Mouse (Mus musculus) gastrocnemius, adult 2 months (tissue): ENCODE results near the gene Glis2. TPM values are rescaled to one million over a fixed set of nuclear protein-coding genes. Genes with fewer than 3 reads are reported as not detected.

Source experiments
- DNase-seq: peaks from one replicate; pipeline ENCODE4 v3.0.0; 2022
- H3K27ac ChIP-seq: fragments of 200-600 bp; 2 replicates; pipeline ENCODE4 v1.8.1; 2022; ENCODE audit warnings: mild to moderate bottlenecking
- H3K4me3 ChIP-seq: fragments of 200-600 bp; 2 replicates; pipeline ENCODE4 v1.8.1; 2022; ENCODE audit warnings: mild to moderate bottlenecking, moderate library complexity
- CTCF ChIP-seq: fragments of 200-600 bp; IDR thresholded peaks from 2 replicates; pipeline ENCODE4 v1.8.1; 2022; ENCODE audit warnings: antibody characterized with exemption, mild to moderate bottlenecking, moderate library complexity
- intact Hi-C: fragments of 180-260 bp; cut with DNase I; formaldehyde crosslinking; loops from one replicate; pipeline ENCODE4 v1.15.1; 2025
- total RNA-seq, 2 experiments: library from RNA; stranded (reverse); gene quantifications; 2 replicates each; pipeline ENCODE4 v1.2.3; 2021

Gene Glis2
- total RNA-seq, 2 experiments from 2014 or later = 5.2 to 6.9 TPM

DNA sequence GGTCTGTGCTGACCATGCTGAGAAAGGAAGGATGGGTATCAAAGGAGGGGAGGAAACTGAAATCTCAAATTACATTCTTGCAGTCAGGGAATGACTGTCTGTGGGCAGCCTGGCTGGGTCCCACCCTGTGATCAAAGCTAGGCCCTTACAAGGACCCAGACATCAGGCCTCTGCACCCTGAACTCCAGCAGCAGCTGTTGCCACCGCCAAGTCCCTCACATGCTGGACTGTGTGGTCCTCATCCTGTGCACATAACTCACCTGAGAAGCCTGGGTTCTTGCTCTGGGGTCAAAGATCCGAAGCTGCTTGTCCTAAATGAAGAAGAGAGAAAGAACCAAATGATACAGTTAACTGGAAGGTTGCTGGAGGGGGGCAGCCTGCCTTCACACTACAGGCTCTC lies 67.1 kb downstream of the Glis2 start:
- intact Hi-C loops = no loop called here
- no peak for TF ChIP-seq CTCF
- H3K27ac ChIP-seq = no peak overlapping the region
- no peak overlapping the region for H3K4me3 ChIP-seq
- no peak for DNase-seq

DNA sequence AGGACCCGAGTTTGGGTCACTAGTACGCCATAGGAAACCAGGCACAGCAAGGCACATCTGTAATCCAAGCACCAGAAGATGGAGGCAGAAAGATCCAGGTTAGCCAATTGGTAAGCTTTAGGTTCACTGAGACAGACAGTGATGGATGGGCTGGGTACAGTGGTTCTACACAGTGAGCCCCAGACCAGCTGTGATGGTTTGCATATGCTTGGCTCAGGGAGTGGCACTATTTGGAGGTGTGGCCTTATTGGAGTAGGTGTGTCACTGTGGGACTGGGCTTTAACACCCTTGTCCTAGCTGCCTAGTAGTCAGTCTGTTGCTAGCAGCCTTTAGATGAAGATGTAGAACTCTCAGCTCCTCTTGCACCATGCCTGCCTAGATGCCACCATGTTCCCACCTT lies 69.3 kb downstream of the Glis2 start:
- intact Hi-C loops = no loop called here
- no peak for DNase-seq
- Histone ChIP-seq H3K4me3 (no peak overlapping the region), H3K27ac (no peak overlapping the region)
- TF ChIP-seq CTCF = no peak

DNA sequence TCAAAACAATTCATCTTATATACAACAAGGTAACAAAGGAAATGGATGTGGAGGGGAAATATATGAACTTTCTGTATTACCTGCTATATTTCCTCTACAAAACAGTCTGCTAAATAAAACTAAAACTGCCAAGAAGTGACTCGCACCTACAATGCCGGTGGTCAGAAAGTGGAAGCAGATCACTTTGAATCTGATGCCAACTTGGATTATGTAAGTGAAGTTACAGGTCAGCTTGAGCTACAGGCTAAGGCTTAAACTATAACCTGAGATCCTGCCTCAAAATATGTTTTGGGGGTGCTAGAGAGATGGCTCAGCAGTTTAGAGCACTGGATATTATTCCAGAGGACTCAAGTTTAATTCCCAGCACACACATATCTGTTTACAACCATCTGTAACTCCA lies 71.2 kb downstream of the Glis2 start:
- no peak for TF ChIP-seq CTCF
- no peak for DNase-seq
- no peak overlapping the region for H3K27ac ChIP-seq
- H3K4me3 ChIP-seq = no peak overlapping the region
- intact Hi-C loops = loop anchor here (5.0 kb wide), 1 partner anchor 98 kb away; no protein-coding TSS in a partner anchor

DNA sequence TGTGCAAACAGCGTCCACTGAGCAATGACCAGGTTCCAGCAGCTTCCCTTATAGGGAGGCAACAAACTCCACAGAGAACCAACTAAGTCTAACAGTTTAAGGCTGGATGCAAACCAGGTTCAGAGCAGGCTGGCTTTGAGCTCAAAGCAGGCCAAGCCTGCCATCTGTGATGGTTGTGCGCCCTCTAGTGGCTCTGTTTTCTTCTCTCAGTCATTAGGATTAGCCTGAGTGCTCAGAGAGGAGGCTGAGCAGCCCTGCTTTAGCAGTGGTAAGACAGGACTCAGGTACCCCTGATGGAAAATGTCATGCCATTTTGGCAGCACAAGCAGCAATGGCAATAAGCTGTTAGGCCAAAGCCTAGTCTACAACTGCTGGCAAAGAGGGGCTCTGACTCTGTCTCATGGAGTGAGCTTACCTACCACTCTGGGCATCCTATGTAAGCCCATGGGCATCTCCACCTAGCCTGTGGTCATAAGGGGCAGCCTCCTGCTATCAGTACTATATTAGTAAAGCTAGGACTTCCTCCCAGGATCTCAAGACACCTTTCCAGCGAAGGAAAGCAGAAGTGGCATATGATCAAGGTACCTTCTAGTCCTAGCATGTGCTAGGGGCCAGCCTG lies 72.8 kb downstream of the Glis2 start:
- TF ChIP-seq CTCF = peak; percentile 98
- 0 out of 2 replicates have a peak overlapping the region, but pooled peaks have one; percentile 9 for H3K27ac ChIP-seq
- intact Hi-C loops = loop anchor here (1.0 to 5.0 kb wide), 2 partner anchors 37 to 100 kb away; no protein-coding TSS in a partner anchor
- H3K4me3 ChIP-seq = no peak overlapping the region
- peak; percentile 88 for DNase-seq

DNA sequence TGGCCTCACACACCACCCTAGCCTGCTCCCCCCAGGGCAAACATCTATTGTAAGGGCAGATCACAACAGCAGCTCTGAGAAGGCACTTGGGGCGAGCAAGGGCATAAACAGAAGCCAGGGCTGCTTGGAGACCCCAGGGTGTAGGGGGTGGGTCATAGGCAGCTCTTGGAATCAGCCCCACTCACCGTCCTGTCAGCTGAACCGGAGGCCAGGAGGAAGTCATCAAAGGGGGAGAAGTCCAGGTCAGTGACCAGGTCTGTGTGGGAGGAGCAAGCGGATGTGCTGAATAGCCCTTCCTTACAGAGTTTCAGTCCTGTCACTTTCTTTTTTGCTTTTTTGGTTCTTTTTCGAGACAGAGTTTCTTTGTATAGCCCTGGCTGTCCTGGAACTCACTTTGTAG lies 75.8 kb downstream of the Glis2 start:
- no peak for TF ChIP-seq CTCF
- intact Hi-C loops = no loop called here
- no peak overlapping the region for H3K4me3 ChIP-seq
- no peak for DNase-seq
- H3K27ac ChIP-seq = no peak overlapping the region

DNA sequence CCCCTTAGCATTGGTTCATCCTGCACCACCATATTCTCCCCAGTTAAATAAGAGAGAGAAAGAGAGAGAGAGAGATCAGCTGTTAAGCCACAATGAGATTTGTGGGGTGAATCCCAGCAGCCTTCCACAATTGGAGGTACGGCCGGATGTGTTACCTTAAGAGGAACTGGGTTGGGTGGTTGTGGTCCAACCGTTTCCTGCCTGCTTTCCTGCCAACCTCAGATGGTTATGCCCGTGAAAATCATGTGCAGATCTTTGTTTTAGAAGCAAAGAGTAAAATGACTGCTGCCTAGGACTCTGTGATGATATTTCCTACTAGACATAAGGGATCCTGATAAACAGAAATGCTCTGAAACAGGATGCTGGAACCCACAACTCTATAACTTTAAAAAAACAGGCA lies 79.6 kb downstream of the Glis2 start:
- no peak overlapping the region for H3K4me3 ChIP-seq
- intact Hi-C loops = no loop called here
- no peak for TF ChIP-seq CTCF

More for the DNA sequence above, 79.6 kb downstream of the Glis2 start:
- no peak for DNase-seq
- no peak overlapping the region for H3K27ac ChIP-seq

Other genes starting within 250 kb of the Glis2 start
- gene Adcy9, start 174.2 kb upstream of the Glis2 start, total RNA-seq = 10 to 100 TPM; 33.2 to 52.2 TPM
- gene Srl, start 52.9 kb upstream of the Glis2 start, total RNA-seq = 1,000 to 10,000 TPM; 1,026 to 1,225 TPM
- gene Tfap4, start 34.9 kb upstream of the Glis2 start, total RNA-seq = 1 to 10 TPM; 3.0 to 5.1 TPM
- 100 to 1,000 TPM in 1 of 2 experiments, 10 to 100 TPM in 1; 97.4 to 112 TPM for gene Pam16, start 30.3 kb downstream of the Glis2 start, total RNA-seq
- 1 to 10 TPM; 4.8 to 6.0 TPM for gene Vasn, start 45.2 kb downstream of the Glis2 start, total RNA-seq
- 100 to 1,000 TPM in 1 of 2 experiments, 10 to 100 TPM in 1; 86.4 to 110 TPM for gene Dnaja3, start 45.3 kb downstream of the Glis2 start, total RNA-seq
- 10 to 100 TPM; 12.1 to 13.6 TPM for gene Coro7, start 85.1 kb downstream of the Glis2 start, total RNA-seq
- 1 to 10 TPM; 2.6 to 3.7 TPM for gene Nmral1, start 124.6 kb downstream of the Glis2 start, total RNA-seq
- gene Hmox2, start 131.6 kb downstream of the Glis2 start, total RNA-seq = 10 to 100 TPM; 35.4 to 43.6 TPM
- 10 to 100 TPM; 69.3 to 82.9 TPM for gene Cdip1, start 195.6 kb downstream of the Glis2 start, total RNA-seq
- not detected for gene 4930562C15Rik, start 240.7 kb downstream of the Glis2 start, total RNA-seq